Mouse (Mus musculus): ENCODE measurements at regions not wholly inside any gene's neighbourhood (a gene's known extent, or its start where the extent isn't known, plus 50 kb on each side); places are given as distances from the start of the nearest gene placed in this dataset.

DNA sequence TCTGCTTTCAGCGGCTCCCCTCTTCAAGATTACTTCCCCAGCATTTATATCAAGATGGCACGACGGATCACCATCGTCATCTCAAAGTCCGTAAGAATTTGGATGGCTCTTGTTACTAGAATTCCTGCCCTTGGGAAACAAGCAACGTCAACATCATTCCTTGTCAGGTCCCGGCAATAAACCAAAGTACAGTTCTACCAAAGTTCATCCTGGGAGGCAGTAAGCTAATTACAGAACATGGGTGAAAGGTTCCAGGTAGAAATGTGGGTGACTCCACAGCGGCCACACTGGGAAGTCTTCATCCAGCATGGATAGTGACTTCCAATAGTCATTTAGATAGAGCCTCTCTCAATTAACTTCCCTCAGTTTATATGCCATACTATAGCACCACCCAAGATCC, 110.6 kb downstream of the Gm826 start:
- Histone ChIP-seq H3K27me3 (ENCODE audit: insufficient read depth, poor library complexity, severe bottlenecking) (peaks cover 5% of the 10 kb centered on the region), H3K9me3 (no peaks in the 10 kb centered on the region), H3K36me3 (no peaks in the 10 kb centered on the region), H3K4me1 (no peaks in the 10 kb centered on the region), H3K4me3 (no peak overlapping the region), H3K27ac (no peak overlapping the region)
- no peak for DNase-seq (ENCODE audit: low spot score)
- 85% methylated on average over 8 of the region's 8 CpGs for WGBS

DNA sequence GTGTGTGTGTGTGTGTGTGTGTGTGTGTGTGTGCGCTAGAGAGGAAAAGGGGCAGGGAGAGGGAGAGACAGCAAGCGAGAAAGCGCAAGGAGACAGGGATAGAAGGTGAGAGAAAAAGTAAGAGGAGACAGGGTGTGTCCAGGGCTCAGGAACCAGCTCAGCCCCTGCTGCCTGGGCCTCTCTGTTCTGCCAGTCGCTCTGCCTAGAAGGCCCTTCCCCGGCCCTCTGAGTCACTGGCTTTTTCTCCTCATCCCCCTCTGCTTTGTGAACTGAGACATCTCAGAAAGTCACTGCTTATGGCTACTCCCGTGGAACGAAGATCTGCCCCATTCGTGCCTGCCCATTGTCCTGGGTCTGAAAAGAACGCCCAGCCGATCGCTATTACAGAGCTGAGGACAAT, 112.2 kb downstream of the Gm826 start:
- no peak for DNase-seq (ENCODE audit: low spot score)
- H3K4me3 ChIP-seq, result no peak overlapping the region
- H3K36me3 ChIP-seq, result no peaks in the 10 kb centered on the region
- H3K27ac ChIP-seq, result no peak overlapping the region
- H3K27me3 ChIP-seq (ENCODE audit: insufficient read depth, poor library complexity, severe bottlenecking), result peaks cover 5% of the 10 kb centered on the region
- no peaks in the 10 kb centered on the region for H3K4me1 ChIP-seq
- WGBS, result 78% methylated on average over 8 of the region's 11 CpGs
- H3K9me3 ChIP-seq, result no peaks in the 10 kb centered on the region

DNA sequence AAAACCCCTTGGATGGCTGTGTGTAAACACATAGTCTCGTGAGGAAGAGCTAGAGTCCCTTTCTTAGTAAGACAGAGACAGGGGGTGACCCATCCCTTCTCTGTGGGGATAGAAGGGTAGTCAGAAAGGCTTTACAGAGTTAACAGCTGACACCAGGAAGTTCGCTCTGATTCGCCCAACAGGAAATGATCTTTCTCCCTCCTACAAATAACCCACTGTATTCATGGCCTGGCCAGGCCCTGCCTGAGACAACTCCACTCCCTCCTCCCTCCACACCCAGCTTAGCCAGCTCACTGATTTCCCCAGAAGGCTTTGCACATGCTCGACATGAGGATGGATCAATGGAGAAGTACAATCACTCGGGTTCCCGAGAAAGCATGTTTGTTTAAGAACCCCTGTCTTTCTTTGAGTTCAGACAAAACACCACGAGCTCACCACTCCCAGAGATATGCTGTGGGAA, 113.4 kb downstream of the Gm826 start:
- DNase-seq (ENCODE audit: low spot score), result no peak
- Histone ChIP-seq H3K4me1 (no peaks in the 10 kb centered on the region), H3K36me3 (no peaks in the 10 kb centered on the region), H3K9me3 (no peaks in the 10 kb centered on the region), H3K27ac (no peak overlapping the region), H3K4me3 (no peak overlapping the region), H3K27me3 (ENCODE audit: insufficient read depth, poor library complexity, severe bottlenecking) (peaks cover 5% of the 10 kb centered on the region)
- 26% methylated on average over 7 of the region's 7 CpGs for WGBS

DNA sequence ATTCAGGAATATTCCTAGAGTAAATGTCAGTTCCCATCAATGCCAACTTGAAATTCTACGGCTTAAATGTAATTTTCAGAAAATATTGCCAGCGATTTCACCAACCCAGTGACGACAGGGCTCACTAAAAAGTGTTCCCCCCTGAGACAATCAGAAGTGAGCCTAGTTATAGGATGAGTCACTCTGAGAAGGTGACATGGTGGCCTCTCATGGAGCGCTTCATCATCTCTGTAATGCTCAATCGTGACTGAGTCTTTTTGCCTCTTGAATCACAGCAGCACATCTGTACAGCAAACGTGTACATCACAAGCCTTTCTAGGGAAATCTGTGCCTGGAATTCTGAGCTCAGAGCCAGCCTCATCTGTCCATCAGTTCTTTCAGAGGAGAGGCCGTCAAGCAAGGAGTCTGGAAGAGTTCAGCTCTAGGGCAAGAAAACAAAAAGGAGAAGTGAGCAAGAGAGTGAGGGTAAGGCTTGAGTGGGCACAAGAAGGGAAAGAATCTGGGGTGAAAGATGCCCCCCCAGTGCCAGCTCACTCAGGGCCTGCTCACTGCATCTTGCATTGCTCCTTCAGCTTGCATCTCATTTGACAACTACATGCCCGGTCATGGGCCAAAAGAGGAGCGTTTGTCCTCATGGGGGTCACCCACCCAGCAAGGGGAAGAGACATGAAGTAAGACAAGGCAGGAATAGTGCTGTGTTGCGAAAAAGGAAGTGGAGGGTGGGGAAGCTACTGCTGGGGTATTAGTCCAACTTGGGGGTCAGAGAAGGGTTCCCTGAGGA, 119.7 kb downstream of the Gm826 start:
- Histone ChIP-seq H3K9me3 (no peaks in the 10 kb centered on the region), H3K36me3 (no peaks in the 10 kb centered on the region), H3K27ac (no peak overlapping the region), H3K4me3 (no peak overlapping the region), H3K4me1 (no peaks in the 10 kb centered on the region), H3K27me3 (ENCODE audit: insufficient read depth, poor library complexity, severe bottlenecking) (peaks cover 5% of the 10 kb centered on the region; the same call in 1 of the 2 replicates)
- WGBS, result 83% methylated on average over 10 of the region's 10 CpGs
- DNase-seq (ENCODE audit: low spot score), result peak; percentile 71

DNA sequence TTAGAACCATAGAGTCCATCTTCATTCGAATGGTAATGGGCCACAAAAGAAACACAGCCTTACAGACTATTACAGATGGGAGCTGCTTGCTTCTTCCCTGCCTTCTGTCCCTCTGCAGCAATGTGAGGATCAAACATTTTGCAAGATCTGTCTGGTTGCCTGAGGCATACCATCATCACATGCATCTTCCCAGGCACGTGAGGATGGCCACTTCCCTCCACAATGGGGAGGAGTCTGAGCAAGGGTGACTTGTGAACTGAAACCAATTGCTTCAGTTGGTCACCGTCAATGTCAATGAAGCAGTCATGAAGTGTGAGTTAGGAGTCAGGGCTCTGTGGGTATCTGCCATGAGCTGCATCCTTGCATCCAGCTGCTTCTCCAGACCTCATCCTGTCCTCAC, 123.5 kb downstream of the Gm826 start:
- Histone ChIP-seq H3K4me1 (0 out of 2 replicates have a peak, but pooled peaks cover 4% of the 10 kb centered on the region), H3K27ac (no peak overlapping the region), H3K36me3 (no peaks in the 10 kb centered on the region), H3K9me3 (no peaks in the 10 kb centered on the region), H3K27me3 (ENCODE audit: insufficient read depth, poor library complexity, severe bottlenecking) (peaks cover 5% of the 10 kb centered on the region; the same call in 1 of the 2 replicates), H3K4me3 (no peak overlapping the region)
- DNase-seq (ENCODE audit: low spot score), result peak; percentile 58
- WGBS, result 55% methylated on average over 3 of the region's 3 CpGs

DNA sequence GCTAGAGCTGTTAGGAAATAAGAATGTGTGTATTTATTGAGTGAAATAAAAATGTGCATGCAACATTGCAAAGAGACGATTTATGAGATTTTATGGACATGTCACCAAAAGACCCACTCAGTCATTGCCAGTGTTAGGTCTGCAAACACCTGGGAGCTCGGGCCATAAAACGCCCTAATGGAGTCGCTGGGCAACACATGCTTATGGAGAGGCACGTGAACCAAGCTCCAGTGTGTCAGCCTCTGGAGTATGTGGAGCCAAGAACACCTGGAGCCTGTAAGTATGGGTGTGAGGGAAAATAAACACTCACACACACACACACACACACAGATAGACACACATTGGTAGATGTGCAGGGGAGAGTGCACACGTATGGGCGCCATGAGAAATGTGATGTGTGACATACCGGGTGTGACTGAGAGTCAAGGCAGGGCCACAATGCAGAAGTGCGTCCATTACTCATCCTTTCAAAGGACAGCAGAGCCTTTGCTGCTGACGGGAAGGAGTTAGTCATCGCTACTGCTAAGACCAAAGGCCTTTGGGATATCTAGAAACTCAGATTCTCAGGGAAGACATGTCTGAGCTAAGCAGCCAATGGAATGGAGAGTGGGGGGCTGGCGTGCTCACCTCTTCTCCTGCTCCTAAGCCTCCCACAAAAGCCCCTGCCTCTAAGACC, 124.2 kb downstream of the Gm826 start:
- Histone ChIP-seq H3K9me3 (no peaks in the 10 kb centered on the region), H3K36me3 (no peaks in the 10 kb centered on the region), H3K27me3 (ENCODE audit: insufficient read depth, poor library complexity, severe bottlenecking) (peaks cover 5% of the 10 kb centered on the region; the same call in 1 of the 2 replicates), H3K27ac (no peak overlapping the region), H3K4me1 (0 out of 2 replicates have a peak, but pooled peaks cover 4% of the 10 kb centered on the region), H3K4me3 (no peak overlapping the region)
- DNase-seq (ENCODE audit: low spot score), result peak; percentile 70
- WGBS, result 82% methylated on average over 12 of the region's 12 CpGs

DNA sequence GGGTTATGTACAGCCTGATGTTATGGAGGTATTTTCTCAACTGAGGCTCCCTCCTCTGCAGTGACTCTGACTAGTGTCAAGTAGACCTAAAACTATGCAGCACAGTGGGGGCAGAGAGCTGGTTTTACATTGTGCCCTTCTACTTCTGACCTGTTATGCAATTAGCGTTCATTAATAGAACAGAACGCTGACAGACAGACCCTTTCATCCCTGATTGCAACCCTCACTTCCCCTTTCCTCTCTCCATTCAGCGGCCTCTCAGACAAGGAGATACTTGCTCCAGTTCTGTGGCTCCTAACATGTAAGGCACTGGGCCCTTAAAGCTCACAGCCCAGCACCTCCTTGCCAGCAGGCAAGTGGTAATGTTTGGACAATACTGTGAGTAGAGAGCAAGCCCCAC, 125.7 kb downstream of the Gm826 start:
- H3K27me3 ChIP-seq (ENCODE audit: insufficient read depth, poor library complexity, severe bottlenecking), result peaks cover 5% of the 10 kb centered on the region; the same call in 1 of the 2 replicates
- no peaks in the 10 kb centered on the region for H3K9me3 ChIP-seq
- H3K4me1 ChIP-seq, result 0 out of 2 replicates have a peak, but pooled peaks cover 4% of the 10 kb centered on the region
- H3K27ac ChIP-seq, result no peak overlapping the region
- no peaks in the 10 kb centered on the region for H3K36me3 ChIP-seq
- WGBS, result 62% methylated on average over 3 of the region's 3 CpGs
- no peak overlapping the region for H3K4me3 ChIP-seq
- DNase-seq (ENCODE audit: low spot score), result no peak

DNA sequence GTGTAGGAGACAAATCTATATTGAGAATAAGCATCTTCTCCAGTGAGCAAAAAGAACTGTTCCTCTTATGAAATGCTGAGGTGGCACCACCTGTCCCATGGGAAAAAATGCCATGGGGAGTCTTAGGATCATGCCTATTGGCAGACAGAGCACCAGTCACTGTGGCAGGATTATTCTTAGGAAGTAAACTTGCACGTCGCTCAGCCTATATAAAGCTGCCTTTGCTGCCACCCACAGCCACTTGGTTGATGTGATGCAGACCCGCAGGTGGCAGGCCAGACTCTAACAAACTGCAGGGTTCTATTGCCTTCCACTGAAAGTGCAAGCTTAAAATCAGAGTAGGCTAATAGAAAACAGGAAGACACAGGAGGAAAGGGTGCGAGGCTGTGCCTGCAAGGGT, 126.7 kb downstream of the Gm826 start:
- no peaks in the 10 kb centered on the region for H3K36me3 ChIP-seq
- H3K9me3 ChIP-seq, result no peaks in the 10 kb centered on the region
- H3K4me3 ChIP-seq, result no peak overlapping the region
- 47% methylated on average over 4 of the region's 4 CpGs for WGBS
- 0 out of 2 replicates have a peak, but pooled peaks cover 4% of the 10 kb centered on the region for H3K4me1 ChIP-seq
- H3K27ac ChIP-seq, result no peak overlapping the region
- peak; percentile 64 for DNase-seq (ENCODE audit: low spot score)
- peaks cover 5% of the 10 kb centered on the region; the same call in 1 of the 2 replicates for H3K27me3 ChIP-seq (ENCODE audit: insufficient read depth, poor library complexity, severe bottlenecking)

DNA sequence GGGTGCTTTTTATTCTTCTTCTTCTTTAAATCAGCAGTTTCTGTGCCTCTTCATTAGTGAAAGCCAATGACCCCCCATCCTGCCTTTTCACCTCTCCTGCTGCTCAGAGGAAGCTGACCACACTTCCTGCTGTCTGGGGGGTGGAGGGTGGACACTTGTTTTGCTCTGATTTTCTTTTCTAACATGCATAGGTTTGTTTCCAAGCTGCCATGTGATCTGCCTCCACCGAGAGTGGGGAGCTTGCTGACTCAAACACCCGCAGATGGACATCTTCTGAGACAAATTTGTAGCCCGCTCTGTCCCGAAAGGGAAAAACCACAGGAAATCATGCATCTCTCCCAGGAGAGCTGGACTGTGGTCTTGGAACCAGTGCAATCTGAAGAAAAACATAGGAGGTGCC, 141.3 kb downstream of the Gm826 start:
- H3K4me3 ChIP-seq, result no peak overlapping the region
- peak; percentile 41 for DNase-seq (ENCODE audit: low spot score)
- 63% methylated on average over 4 of the region's 4 CpGs for WGBS
- no peaks in the 10 kb centered on the region for H3K27me3 ChIP-seq (ENCODE audit: insufficient read depth, poor library complexity, severe bottlenecking)
- H3K4me1 ChIP-seq, result no peaks in the 10 kb centered on the region
- no peaks in the 10 kb centered on the region for H3K9me3 ChIP-seq
- H3K27ac ChIP-seq, result no peak overlapping the region
- no peaks in the 10 kb centered on the region for H3K36me3 ChIP-seq

DNA sequence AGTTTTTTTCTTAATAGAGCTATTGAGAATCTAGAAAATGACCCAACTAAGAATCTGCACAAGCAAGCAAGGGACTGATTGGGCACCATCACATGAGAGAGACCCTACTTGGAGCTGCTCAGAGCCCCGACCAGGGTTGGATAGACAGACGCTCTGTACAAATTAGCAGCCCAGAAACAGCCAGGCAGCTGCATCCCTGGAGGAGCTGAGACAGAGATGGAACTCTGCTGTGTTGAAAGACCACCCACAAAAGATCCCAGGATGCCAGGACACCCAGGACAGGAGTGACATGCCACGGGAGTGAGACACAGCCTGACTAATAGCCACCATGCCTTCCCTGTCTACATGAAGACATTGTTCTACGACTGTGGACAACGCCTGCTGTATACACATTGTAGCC, 147.9 kb downstream of the Gm826 start:
- no peaks in the 10 kb centered on the region for H3K27me3 ChIP-seq (ENCODE audit: insufficient read depth, poor library complexity, severe bottlenecking)
- no peak overlapping the region for H3K27ac ChIP-seq
- H3K4me1 ChIP-seq, result no peaks in the 10 kb centered on the region
- WGBS, result 81% methylated on average over 5 of the region's 5 CpGs
- no peaks in the 10 kb centered on the region for H3K36me3 ChIP-seq
- no peak overlapping the region for H3K4me3 ChIP-seq
- peak; percentile 62 for DNase-seq (ENCODE audit: low spot score)
- no peaks in the 10 kb centered on the region for H3K9me3 ChIP-seq

DNA sequence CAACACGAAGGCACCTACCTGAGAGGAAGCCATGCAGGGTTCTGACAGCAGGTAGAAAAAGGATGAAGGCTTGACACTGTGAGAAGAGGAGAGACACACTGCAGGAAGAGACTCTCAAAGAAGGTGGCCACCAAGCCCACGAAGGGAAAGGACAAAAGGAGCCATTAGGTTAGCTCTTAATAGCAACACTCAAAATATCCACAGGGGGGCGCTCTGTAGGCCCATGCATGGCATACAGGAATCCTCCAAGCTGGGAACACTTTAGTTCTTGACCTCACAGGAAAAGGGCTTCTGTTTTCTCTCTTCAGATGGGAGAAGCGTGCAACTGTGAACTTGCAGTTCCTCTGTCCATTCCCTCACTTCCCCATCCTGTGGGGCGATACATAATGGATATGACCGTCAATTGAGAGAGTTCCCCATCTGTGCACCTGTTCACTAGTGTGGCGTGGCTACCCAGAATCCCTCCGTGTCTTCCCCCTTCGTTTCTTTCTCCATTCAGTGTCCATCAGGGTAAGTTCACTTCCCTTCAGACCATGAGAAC, 162.9 kb downstream of the Gm826 start:
- no peaks in the 10 kb centered on the region for H3K36me3 ChIP-seq
- H3K9me3 ChIP-seq, result no peaks in the 10 kb centered on the region
- no peaks in the 10 kb centered on the region for H3K4me1 ChIP-seq
- peaks cover 3% of the 10 kb centered on the region; the same call in 1 of the 2 replicates for H3K27me3 ChIP-seq (ENCODE audit: insufficient read depth, poor library complexity, severe bottlenecking)
- H3K4me3 ChIP-seq, result no peak overlapping the region
- WGBS, result 71% methylated on average over 9 of the region's 9 CpGs
- no peak overlapping the region for H3K27ac ChIP-seq
- no peak for DNase-seq (ENCODE audit: low spot score)

DNA sequence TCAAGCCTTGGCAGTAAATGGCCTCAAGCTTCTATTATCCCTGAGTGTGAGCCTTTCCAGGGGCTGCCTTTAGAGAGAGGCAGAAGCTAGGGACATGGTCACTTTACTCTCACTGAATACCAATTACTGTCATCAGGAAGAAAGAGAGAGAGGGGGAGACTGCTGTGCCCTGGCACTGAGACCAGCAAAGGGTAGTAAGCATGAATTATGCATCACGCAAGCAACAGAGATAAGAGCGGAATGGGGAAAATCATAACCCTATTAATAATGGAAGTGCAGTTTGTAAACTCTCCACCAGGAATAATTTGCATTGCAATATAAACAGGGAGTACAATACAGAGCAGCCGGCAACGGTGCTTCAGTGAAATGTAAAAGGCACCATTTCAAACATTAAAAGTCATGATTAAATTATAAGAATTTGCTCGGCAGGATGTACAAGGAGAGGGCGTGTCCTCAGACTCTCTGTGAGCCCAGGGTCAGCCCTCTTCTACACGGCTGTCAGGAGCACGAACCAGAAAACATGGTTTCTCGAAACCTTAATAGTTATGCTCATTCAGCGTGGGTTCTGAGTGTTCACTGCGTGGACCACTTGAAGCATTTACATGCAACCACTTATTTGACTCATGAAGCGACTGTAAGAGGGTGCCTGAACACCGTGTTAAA, 175.2 kb downstream of the Gm826 start:
- Histone ChIP-seq H3K9me3 (no peaks in the 10 kb centered on the region), H3K4me1 (peaks cover 15% of the 10 kb centered on the region), H3K27ac (no peak overlapping the region; the same call in 1 of the 2 replicates), H3K27me3 (ENCODE audit: insufficient read depth, poor library complexity, severe bottlenecking) (0 out of 2 replicates have a peak, but pooled peaks cover 4% of the 10 kb centered on the region), H3K4me3 (no peak overlapping the region), H3K36me3 (no peaks in the 10 kb centered on the region)
- DNase-seq (ENCODE audit: low spot score), result no peak
- 69% methylated on average over 13 of the region's 13 CpGs for WGBS

Measured in heart, embryonic 10.5 days (tissue).